Mouse (Mus musculus): Measurements from ENCODE around the gene Lif. TPM values are rescaled to one million over a fixed set of nuclear protein-coding genes. Genes with fewer than 3 reads are reported as not detected.

Lif gene
- polyA plus RNA-seq (2012; rRNA removed), result 3.5 and 4.9 TPM in 2 replicates

GRCm38 (mm10) chr11:4256846-4257607 lies at the start of gene Lif:
TSS of gene Lif (plus strand) at chr11:4257557.
- TF ChIP-seq POLR2A (IDR thresholded peaks at IDR 0.05; ENCODE audit: borderline replicate concordance, extremely low read depth, low read depth, low read length) (no peak), CTCF (IDR thresholded peaks at IDR 0.05; ENCODE audit: insufficient read depth, low read length) (no peak)
- DNase-seq, result no peak
- Histone ChIP-seq H3K4me1 (ENCODE audit: control insufficient read depth, insufficient read depth, low read length) (peaks cover 10% of the 10 kb centered on the region), H3K4me3 (replicated peaks; ENCODE audit: extremely low read depth, low read depth, low read length) (no peak within 1 kb of the TSS)
- 70% methylated on average over 11 of the region's 11 CpGs for WGBS

- H3K4me1 ChIP-seq (ENCODE audit: control insufficient read depth, insufficient read depth, low read length), result peaks cover 46% of the 10 kb centered on the region
- DNase-seq, result no peak
- 86% methylated on average over 9 of the region's 9 CpGs for WGBS
- no peak overlapping the region for H3K4me3 ChIP-seq (replicated peaks; ENCODE audit: extremely low read depth, low read depth, low read length)
- TF ChIP-seq POLR2A (IDR thresholded peaks at IDR 0.05; ENCODE audit: borderline replicate concordance, extremely low read depth, low read depth, low read length), result no peak
- TF ChIP-seq CTCF (IDR thresholded peaks at IDR 0.05; ENCODE audit: insufficient read depth, low read length), result no peak
These were observed 49.7 kb upstream of the Lif start for GRCm38 (mm10) chr11:4207655-4208054.

GRCm38 (mm10) chr11:4209556-4209955 lies 47.8 kb upstream of the Lif start:
- 75% methylated on average over 5 of the region's 5 CpGs for WGBS
- TF ChIP-seq CTCF (IDR thresholded peaks at IDR 0.05; ENCODE audit: insufficient read depth, low read length) (peak; percentile 54; the same call in 1 of the 2 replicates), POLR2A (IDR thresholded peaks at IDR 0.05; ENCODE audit: borderline replicate concordance, extremely low read depth, low read depth, low read length) (no peak)
- DNase-seq, result no peak
- Histone ChIP-seq H3K4me3 (replicated peaks; ENCODE audit: extremely low read depth, low read depth, low read length) (no peak overlapping the region), H3K4me1 (ENCODE audit: control insufficient read depth, insufficient read depth, low read length) (peaks cover 30% of the 10 kb centered on the region)

GRCm38 (mm10) chr11:4210786-4211185 lies 46.6 kb upstream of the Lif start:
- DNase-seq, result no peak
- TF ChIP-seq CTCF (IDR thresholded peaks at IDR 0.05; ENCODE audit: insufficient read depth, low read length) (no peak), POLR2A (IDR thresholded peaks at IDR 0.05; ENCODE audit: borderline replicate concordance, extremely low read depth, low read depth, low read length) (no peak)
- peaks cover 27% of the 10 kb centered on the region for H3K4me1 ChIP-seq (ENCODE audit: control insufficient read depth, insufficient read depth, low read length)
- 39% methylated on average over 1 of the region's 1 CpGs for WGBS
- H3K4me3 ChIP-seq (replicated peaks; ENCODE audit: extremely low read depth, low read depth, low read length), result no peak overlapping the region

GRCm38 (mm10) chr11:4213107-4213506 lies 44.2 kb upstream of the Lif start:
- DNase-seq, result no peak
- WGBS, result 94% methylated on average over 10 of the region's 10 CpGs
- H3K4me3 ChIP-seq (replicated peaks; ENCODE audit: extremely low read depth, low read depth, low read length), result no peak overlapping the region
- no peak for TF ChIP-seq POLR2A (IDR thresholded peaks at IDR 0.05; ENCODE audit: borderline replicate concordance, extremely low read depth, low read depth, low read length)
- TF ChIP-seq CTCF (IDR thresholded peaks at IDR 0.05; ENCODE audit: insufficient read depth, low read length), result no peak
- H3K4me1 ChIP-seq (ENCODE audit: control insufficient read depth, insufficient read depth, low read length), result peaks cover 24% of the 10 kb centered on the region

GRCm38 (mm10) chr11:4214572-4214971 lies 42.8 kb upstream of the Lif start:
- Histone ChIP-seq H3K4me1 (ENCODE audit: control insufficient read depth, insufficient read depth, low read length) (peaks cover 26% of the 10 kb centered on the region), H3K4me3 (replicated peaks; ENCODE audit: extremely low read depth, low read depth, low read length) (no peak overlapping the region)
- 95% methylated on average over 14 of the region's 14 CpGs for WGBS
- TF ChIP-seq POLR2A (IDR thresholded peaks at IDR 0.05; ENCODE audit: borderline replicate concordance, extremely low read depth, low read depth, low read length), result no peak
- TF ChIP-seq CTCF (IDR thresholded peaks at IDR 0.05; ENCODE audit: insufficient read depth, low read length), result no peak
- DNase-seq, result no peak

GRCm38 (mm10) chr11:4215061-4215460 lies 42.3 kb upstream of the Lif start:
- 80% methylated on average over 10 of the region's 10 CpGs for WGBS
- H3K4me3 ChIP-seq (replicated peaks; ENCODE audit: extremely low read depth, low read depth, low read length), result no peak overlapping the region
- DNase-seq, result no peak
- peaks cover 26% of the 10 kb centered on the region for H3K4me1 ChIP-seq (ENCODE audit: control insufficient read depth, insufficient read depth, low read length)
- no peak for TF ChIP-seq CTCF (IDR thresholded peaks at IDR 0.05; ENCODE audit: insufficient read depth, low read length)
- TF ChIP-seq POLR2A (IDR thresholded peaks at IDR 0.05; ENCODE audit: borderline replicate concordance, extremely low read depth, low read depth, low read length), result no peak

- Histone ChIP-seq H3K4me1 (ENCODE audit: control insufficient read depth, insufficient read depth, low read length) (peaks cover 21% of the 10 kb centered on the region), H3K4me3 (replicated peaks; ENCODE audit: extremely low read depth, low read depth, low read length) (no peak overlapping the region)
- peak; percentile 56 for DNase-seq
- 40% methylated on average over 9 of the region's 9 CpGs for WGBS
- TF ChIP-seq POLR2A (IDR thresholded peaks at IDR 0.05; ENCODE audit: borderline replicate concordance, extremely low read depth, low read depth, low read length) (peak; percentile 63; the same call in 1 of the 2 replicates), CTCF (IDR thresholded peaks at IDR 0.05; ENCODE audit: insufficient read depth, low read length) (no peak)
These were observed 40.9 kb upstream of the Lif start for GRCm38 (mm10) chr11:4216248-4217000.

GRCm38 (mm10) chr11:4217914-4218629 lies 39.3 kb upstream of the Lif start, which contains the start of gene Castor1:
TSS of gene Castor1 (plus strand) at chr11:4218225.
- peak; percentile 94 for DNase-seq
- WGBS, result under 1% methylated on average over 56 of the region's 56 CpGs
- H3K4me3 ChIP-seq (replicated peaks; ENCODE audit: extremely low read depth, low read depth, low read length), result peak within 1 kb of the TSS; percentile 76
- peaks cover 21% of the 10 kb centered on the region for H3K4me1 ChIP-seq (ENCODE audit: control insufficient read depth, insufficient read depth, low read length)
- TF ChIP-seq POLR2A (IDR thresholded peaks at IDR 0.05; ENCODE audit: borderline replicate concordance, extremely low read depth, low read depth, low read length) (peak; percentile 67; the same call in 1 of the 2 replicates), CTCF (IDR thresholded peaks at IDR 0.05; ENCODE audit: insufficient read depth, low read length) (no peak)
